Mouse (Mus musculus): ENCODE measurements around the gene Rims3. TPM values are rescaled to one million over a fixed set of nuclear protein-coding genes. Genes with fewer than 3 reads are reported as not detected.

Gene Rims3
- total RNA-seq (2021), result under 1 TPM; 0.12 to 0.22 TPM
- long read RNA-seq, experiment 1, partial matches to known transcripts, result 0 of 1 reads
- long read RNA-seq, experiment 1, other reads (novel, unspliced or antisense), result 1 of 1 reads
- long read RNA-seq, experiment 2, result 0 reads

GRCm38 (mm10) chr4:120854588-120855319, at the start of gene Rims3:
TSS of gene Rims3 (plus strand) at chr4:120854816.
- peak; percentile 27 to 35 for DNase-seq
- intact Hi-C loops (cut with DNase I), result no loop called here

- intact Hi-C loops (cut with DNase I), result no loop called here
- no peak for DNase-seq
Observed at GRCm38 (mm10) chr4:120805816-120806215, 48.8 kb upstream of the Rims3 start.

GRCm38 (mm10) chr4:120813762-120814161, 40.9 kb upstream of the Rims3 start:
- no peak for DNase-seq
- intact Hi-C loops (cut with DNase I), result no loop called here

- peak; percentile 16 to 21 for DNase-seq
- intact Hi-C loops (cut with DNase I), result no loop called here
Observed at GRCm38 (mm10) chr4:120814171-120814570, 40.4 kb upstream of the Rims3 start.

GRCm38 (mm10) chr4:120815163-120815562, 39.5 kb upstream of the Rims3 start:
- intact Hi-C loops (cut with DNase I), result no loop called here

GRCm38 (mm10) chr4:120815622-120816334, 38.8 kb upstream of the Rims3 start:
- intact Hi-C loops (cut with DNase I), result no loop called here
- DNase-seq, result peak; percentile 67 to 77

More at GRCm38 (mm10) chr4:120815163-120815562, 39.5 kb upstream of the Rims3 start:
- DNase-seq, result no peak

GRCm38 (mm10) chr4:120817002-120817774, 37.4 kb upstream of the Rims3 start:
- DNase-seq, result peak in 1 of 2 experiments; percentile 46
- intact Hi-C loops (cut with DNase I), result no loop called here

- intact Hi-C loops (cut with DNase I), result no loop called here
Observed at GRCm38 (mm10) chr4:120817951-120818350, 36.7 kb upstream of the Rims3 start.

GRCm38 (mm10) chr4:120819296-120819695, 35.3 kb upstream of the Rims3 start:
- intact Hi-C loops (cut with DNase I), result no loop called here
- no peak for DNase-seq

More at GRCm38 (mm10) chr4:120817951-120818350, 36.7 kb upstream of the Rims3 start:
- no peak for DNase-seq

GRCm38 (mm10) chr4:120819871-120820270, 34.7 kb upstream of the Rims3 start:
- intact Hi-C loops (cut with DNase I), result loop anchor here (10.0 kb wide), 1 partner anchor 395 kb away; the partner anchor contains the start of gene Rlf
- no peak for DNase-seq

GRCm38 (mm10) chr4:120822191-120822911, 32.3 kb upstream of the Rims3 start:
- intact Hi-C loops (cut with DNase I), result loop anchor here (10.0 kb wide), 1 partner anchor 392 kb away; the partner anchor contains the start of gene Rlf

GRCm38 (mm10) chr4:120825100-120825553, 29.5 kb upstream of the Rims3 start:
- intact Hi-C loops (cut with DNase I), result loop anchor here (2.0 to 10.0 kb wide), 2 partner anchors 254 to 390 kb away; partner anchors contain the start of genes Ctps and Rlf
- peak; percentile 96 to 97 for DNase-seq

More at GRCm38 (mm10) chr4:120822191-120822911, 32.3 kb upstream of the Rims3 start:
- no peak for DNase-seq

GRCm38 (mm10) chr4:120825577-120826326, 28.9 kb upstream of the Rims3 start:
- intact Hi-C loops (cut with DNase I), result loop anchor here (2.0 to 10.0 kb wide), 2 partner anchors 255 to 389 kb away; partner anchors contain the start of genes Ctps and Rlf
- DNase-seq, result peak; percentile 98

- no peak for DNase-seq
- intact Hi-C loops (cut with DNase I), result loop anchor here (10.0 kb wide), 1 partner anchor 388 kb away; the partner anchor contains the start of gene Rlf
Observed at GRCm38 (mm10) chr4:120826418-120826817, 28.2 kb upstream of the Rims3 start.

- no peak for DNase-seq
- intact Hi-C loops (cut with DNase I), result no loop called here
Observed at GRCm38 (mm10) chr4:120830767-120831166, 23.8 kb upstream of the Rims3 start.

GRCm38 (mm10) chr4:120831472-120831871, 23.1 kb upstream of the Rims3 start, which contains the start of gene Nfyc:
TSS of gene Nfyc (minus strand) at chr4:120831572.
- intact Hi-C loops (cut with DNase I), result no loop called here
- DNase-seq, result no peak

- intact Hi-C loops (cut with DNase I), result no loop called here
- no peak for DNase-seq
Observed at GRCm38 (mm10) chr4:120841342-120841741, 13.3 kb upstream of the Rims3 start.

- intact Hi-C loops (cut with DNase I), result no loop called here
Observed at GRCm38 (mm10) chr4:120844423-120845082, 10.1 kb upstream of the Rims3 start.

More at GRCm38 (mm10) chr4:120844423-120845082, 10.1 kb upstream of the Rims3 start:
- no peak for DNase-seq
